Mouse (Mus musculus) T-cell, adult 2 months (primary cell): ENCODE data around the gene Slc25a28.

ENCODE experiments used
- DNase-seq: peaks from one replicate; pipeline ENCODE4 v3.0.0; 2022; ENCODE audit warnings: low spot score

Gene Slc25a28

DNA sequence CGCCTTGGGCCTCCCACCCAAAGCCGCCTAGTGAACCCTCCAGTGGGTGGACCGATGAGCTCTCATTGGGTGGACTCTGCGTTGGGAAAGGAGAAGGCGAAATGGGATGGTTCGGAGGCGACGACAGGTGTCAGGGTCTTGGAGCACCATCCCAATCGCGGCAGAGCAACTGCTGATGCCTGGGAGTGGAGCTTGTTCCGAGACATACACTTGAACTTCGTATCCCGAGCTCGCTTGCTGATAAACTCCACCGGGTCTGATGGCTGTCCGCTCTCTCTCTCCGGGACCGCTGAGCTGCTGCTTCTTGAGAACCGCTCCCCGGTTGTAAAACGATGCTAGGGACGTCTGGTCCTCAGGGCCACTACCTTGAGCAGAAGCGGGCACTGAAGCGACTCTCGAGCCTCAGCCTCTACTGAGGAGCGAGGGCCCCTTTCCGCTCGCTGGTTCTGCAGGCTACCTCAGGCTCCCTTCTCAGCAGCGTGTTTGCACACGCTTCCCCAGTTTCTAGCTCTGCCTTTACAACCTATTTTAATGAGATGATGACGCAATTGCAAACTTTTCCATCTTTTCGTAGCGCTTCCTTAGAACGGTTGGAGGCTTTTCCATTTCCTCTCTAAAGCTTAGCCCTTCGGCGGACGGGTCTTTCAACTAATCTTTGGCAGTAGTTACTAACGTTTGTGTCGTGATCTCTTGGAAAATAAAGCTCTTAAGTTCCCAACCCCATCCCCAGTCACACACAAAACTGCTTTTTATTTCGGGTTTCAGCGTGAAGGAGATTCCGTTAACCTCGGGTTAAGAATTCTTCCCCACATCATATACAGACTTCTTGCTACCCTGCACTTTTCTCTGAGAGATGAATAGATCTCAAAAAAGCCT is 1.1 kb upstream of the Slc25a28 start:
- peak; percentile 40 for DNase-seq

DNA sequence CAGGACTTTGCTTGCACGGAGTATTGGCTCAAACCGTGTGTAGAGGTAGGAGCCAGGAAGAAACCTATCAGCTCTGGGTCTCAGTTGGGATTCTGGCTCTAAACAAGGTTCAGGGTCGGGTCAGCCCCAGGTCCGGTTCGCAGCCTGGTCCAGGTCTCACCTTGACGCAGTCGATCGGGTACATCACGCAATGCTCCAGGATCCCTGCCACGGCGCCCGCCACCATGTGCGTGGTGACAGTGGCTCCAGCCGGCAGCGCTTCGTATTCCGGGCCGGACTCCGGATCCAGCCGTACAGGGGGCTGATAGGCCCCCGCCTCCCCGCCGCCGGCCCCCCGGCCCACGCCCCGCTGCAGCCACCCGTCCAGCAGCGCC is 378 bp downstream of the Slc25a28 start:
- no peak for DNase-seq

DNA sequence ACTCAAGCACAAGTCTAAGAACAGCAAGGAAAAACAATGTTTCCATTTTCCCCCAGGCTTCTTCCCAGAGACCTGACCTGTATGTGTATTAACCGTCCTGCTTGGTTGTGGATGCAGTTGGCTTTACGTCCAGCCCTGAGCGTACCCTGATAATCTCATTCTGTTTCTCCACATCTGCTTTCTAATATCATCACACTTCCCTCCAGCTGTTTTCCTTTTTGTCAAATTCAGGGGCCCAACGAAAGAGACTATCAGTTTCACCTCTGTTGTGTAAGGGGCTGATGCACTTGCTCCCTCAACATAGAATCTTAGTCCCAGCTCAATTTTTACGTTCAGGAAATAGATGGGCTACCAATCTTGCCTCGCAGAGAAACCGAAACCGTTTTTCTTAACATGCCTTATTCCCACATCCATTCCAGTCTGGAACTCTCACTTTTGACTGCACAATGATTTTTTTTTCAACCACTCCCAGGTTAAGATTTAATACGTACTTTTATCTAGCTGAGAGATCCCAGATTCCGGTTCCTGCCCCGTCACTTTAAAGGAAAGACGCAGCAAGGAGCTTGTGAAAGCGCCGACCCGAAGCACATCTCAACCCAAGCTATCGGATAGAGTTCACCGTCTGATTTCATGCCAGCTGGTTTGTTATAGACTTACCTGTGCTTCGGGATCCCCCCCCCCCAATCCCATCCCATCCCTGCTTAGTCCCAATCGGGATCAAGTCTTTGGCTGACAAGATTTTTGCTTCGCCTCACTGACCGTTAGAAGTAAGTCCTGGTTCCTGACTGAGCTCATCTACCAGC is 967 bp downstream of the Slc25a28 start:
- peak; percentile 17 for DNase-seq

DNA sequence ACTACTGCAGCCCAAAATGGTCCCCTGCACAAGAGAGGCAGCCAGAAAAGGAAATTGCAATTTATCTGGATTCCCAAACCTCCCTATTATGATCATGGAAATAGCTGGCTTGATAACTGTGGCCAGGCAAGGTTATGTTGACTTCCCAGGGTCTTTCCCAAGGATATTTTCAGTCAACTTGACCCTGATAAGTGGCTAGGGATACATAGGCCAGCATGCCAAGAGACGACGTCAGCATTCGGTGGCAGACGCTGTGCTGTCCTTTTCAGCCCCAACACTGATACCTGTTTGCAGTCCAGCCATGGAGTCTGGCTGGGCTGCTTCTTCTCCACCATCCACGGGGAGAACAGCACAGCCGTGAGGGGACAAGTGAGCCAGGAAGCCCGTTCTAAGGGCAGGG is 3.6 kb downstream of the Slc25a28 start:
- DNase-seq: no peak

DNA sequence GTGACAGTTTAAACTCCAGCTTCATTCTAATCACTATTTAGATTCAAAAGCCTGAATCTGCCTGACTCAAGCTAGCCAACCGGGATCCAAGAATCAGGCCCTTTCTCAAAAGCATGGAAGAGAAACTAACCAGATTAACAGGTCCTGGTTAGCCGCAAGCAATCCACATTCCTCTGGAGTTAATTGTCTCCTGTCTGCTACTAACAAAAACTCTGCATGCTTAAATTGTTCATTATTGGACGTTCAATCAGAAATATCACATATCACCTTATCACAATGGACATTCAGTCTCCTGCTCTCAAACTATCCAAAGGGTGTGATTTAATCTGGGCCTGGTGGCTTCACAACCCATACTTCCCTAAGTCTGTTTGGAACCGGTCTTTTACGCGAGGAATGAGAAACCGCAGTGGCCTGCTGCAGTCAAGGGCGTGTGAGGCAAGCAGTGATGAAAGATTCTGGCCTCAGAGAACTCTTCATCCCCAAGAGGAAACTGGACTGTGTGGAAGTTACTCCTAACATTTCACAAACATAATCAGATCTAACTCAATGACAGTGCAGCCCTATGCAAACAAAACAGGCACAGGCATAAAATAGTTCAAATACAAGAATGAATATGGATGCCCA is 5.4 kb downstream of the Slc25a28 start:
- no peak for DNase-seq

DNA sequence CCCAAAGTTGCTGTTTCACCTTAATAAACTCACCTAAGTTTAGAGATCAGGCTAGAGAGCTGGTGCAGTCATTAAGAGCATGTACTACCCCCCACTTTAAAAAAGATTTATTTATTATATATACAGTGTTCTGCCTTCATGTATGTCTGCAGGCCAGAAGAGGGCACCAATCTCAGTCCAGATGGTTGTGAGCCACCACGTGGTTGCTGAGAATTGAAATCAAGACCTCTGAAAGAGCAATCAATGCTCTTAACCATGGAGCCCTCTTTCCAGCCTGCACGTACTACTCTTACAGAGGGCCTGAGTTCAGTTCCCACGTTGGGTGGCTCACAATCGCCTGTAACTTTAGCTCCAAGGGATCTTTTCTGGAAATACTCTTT is 7.3 kb downstream of the Slc25a28 start:
- peak; percentile 39 for DNase-seq

DNA sequence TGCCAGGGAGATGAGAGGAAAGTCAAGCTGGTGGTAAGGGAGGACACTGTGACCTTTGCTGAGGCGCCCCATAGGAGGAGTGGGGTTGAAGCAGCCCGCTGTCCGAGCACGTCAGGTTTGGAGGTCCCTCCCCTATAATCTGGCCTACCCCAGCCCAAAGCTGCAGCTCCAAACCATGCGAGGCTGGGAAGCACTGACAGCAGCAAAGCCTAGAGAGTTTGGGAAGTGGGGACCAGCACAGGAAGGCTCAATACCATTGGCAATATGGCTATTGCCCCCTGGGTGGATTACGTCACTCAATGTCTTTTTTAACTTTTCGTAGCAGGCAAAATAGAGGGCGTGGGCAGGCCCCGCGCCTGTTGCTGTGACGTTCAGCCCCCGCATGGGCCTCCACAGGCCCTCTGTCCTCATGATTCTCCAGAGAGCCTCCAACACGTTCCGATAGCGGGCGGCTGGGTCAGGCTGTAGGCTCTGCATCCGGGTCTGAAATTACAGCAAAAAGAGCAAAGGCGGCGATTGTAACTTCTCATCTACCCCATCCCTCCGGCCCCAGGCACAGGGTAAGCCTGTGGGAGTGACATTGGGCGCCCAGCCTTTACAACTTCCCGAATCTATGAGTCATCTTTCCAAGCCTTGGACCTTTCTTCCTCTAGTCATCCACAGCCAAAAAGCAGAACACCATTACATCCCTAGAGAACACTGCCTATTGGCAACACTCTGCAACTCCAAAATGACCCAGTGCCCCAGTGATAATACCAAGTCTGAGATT is 7.8 kb downstream of the Slc25a28 start:
- no peak for DNase-seq

DNA sequence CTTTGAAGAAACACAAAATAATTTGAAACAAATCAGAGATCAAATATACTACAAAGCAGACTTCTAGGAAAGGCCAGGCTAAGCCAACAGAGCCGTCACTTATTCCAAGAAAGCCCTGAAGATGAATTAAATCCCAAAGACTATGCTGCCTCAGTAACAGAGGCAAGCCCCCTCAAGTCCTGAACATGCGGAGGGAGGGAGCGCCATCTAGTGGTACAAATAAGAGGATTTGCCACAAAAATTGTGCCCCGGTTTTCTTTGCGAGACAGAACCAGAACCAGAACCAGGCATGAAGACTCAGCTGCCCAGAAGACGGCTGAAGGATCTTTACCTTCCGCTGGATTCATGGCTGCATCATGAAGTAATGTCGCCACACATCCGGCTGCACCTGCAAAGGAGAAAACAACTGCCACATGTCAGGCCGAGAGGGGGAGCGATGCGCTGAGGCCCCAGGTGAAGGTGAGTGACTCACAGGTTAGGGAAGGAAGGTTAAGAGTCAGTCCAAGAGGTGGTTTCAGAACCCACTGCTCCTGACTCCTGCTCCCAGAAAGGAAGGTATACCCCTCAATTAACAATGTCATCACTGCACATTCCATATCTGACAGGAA is 9.1 kb downstream of the Slc25a28 start:
- DNase-seq: peak; percentile 43

DNA sequence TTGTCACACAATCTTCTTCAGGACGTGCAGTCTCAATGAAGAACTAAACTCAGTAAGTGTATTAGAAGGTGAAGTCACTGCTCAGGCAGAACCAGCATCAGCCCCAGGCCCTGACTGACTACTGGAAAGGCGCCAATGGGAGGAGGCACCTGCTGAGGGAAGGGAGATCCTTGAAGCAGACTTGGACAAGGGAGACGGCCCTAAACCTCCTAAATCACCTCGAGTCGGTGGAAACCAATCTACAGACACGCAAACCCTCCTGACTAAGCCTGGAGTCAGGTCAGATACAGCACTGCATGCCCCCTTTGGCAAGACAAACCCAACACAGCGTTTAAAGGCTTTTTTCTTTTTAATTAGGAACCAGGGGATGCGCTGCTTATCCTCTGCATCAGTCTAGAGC is 11.2 kb downstream of the Slc25a28 start:
- DNase-seq: no peak

DNA sequence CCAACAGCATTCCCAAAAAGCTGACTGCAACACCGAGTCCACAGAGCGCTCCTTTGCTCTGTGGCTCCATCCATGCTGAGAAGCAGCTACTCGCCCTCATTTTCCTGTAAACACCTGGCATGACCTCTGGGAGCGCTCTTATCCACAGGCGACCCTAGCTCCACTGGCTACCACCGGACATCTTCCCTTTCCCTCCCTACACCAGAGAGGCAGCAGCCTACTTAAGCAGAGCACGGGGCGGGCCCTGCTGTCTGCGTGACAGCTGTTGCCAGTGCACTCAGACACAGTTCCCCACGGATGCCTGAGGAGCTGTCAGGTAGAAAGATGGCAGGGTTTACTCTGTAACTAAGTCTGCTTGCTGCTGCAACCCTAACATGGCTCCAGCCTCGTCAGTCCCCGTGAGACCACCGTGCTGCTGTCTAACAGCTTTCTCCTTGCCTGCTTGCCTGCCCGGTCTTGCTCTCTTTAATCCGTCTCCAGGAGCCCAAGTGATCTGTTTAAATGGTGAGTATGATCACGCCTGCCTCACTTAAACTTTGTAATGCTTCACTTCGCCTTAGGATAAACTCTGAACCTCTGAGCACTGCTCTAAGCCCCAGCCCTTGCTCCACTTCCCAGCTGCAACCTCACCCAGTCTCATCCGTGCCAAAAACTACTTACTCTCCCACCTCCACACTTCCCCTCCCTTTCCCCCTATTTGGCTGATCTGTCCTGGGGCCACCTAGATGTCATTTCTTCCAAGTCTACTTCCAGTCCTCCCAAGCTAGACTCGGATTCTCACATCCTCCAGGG is 12.3 kb downstream of the Slc25a28 start:
- DNase-seq: no peak

DNA sequence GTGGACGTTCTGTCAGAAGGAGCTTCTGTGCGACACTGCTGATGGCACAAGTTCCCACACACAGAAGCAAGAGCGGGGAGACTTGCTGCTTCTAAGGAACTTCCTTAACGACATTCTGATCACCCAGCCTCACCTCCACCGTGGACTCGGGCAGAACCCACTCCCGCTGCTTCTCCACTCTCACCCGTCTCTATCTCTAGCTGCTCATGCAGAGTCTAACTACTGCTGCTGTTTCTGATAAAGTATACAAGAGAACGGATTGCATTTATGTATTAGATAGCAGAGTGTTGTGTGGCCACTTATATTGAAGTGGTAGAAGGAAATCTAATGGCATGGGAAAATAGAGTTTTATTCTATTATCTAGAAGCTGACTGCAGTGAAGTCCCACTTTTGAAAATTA is 13.9 kb downstream of the Slc25a28 start:
- DNase-seq: no peak

DNA sequence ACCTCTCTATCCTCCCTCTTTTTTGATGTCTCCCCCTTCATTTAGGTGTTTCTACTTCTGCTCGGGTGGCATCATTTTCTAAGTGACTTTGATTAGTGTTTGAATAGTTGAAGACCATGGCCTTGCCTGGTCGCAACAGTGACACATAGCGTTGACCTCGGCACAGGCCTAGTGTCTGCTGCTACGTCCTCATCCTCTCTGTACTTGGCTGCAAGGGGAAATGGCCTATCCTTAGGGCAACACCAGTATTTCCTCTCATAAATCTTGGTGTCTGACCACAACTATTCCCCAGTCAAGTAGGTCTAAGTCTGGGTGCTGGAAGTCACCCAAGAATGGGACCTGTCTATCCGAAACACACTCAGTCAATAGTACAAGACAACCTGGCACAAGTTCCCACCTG is 15.0 kb downstream of the Slc25a28 start:
- no peak for DNase-seq

DNA sequence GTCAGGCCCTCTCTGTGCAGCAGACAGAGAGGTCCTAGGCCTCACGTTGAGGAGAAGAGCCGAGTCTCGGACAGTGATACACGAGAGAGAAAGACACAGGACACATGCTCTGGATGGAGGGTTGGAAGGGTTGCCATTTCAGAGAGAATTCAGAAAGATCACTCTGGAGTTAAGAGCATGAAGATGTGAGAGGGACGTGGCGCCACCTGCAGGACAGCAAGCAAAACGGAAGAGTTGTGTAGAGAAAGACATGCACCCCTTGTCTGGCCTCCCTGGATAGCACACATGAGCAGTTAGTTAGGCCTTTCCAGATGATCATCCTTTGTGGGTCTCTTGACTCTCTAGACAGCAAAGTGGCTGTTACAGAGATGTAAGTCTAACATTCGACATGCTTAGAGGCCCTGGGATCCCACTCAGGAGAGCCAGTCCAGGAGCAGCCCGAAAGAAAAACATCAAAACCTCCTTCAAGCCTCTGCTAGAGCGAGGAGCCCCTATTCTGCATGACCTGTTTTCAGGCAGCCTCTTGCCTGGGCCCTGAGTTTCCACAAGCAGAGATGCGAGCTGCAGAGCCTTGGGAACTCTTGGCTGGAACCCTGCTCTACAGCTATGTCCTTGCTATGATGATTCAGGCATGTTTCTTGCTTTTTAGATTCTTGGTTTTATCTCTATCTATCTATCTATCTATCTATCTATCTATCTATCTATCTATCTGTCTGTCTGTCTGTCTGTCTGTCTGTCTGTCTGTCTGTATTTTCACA is 18.8 kb downstream of the Slc25a28 start:
- DNase-seq: peak; percentile 34

DNA sequence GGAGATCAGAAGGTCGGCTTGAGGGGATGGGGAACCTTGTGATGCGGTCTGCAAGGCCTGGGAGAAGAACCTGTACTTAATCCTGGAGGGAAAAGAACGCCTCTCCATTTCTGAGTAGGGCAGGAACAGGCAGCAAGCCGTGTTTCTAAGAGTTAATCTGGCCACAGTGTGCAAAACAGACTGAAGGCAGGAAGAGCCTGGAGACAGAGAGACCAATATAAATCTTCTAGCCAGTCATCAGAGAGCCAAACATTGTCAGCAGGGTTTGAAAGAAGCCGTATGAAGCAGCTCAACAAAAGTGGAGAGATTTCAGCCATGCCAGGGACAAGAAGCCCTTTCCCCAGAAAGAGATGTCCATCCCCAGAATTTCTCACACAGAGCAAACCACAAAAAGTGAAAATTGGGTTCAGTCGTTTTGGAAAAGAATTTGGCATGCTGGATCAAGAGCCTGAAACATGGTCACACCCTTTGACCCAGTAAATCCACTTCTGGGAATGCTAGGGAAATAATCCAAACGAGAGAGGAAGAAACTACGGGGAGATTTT is 23.4 kb downstream of the Slc25a28 start:
- no peak for DNase-seq

DNA sequence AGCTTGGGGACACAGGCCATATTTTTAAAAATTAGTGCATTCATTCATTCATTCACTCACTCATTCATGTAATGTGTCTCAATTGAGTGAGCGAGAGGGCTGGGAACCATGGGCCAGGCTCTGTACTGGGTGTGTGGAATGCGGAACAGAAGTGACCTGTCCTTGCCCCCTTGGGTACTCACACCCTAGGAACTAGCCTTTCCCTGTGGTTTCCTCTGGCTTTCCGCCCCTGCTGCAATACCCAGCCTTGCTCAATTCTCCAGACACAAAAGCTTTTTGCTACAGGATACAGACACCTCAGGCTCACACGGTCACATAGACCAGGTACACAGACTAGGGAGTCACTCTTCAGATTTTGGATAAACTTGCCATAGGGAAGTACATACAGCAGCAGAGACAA is 26.3 kb downstream of the Slc25a28 start:
- no peak for DNase-seq

DNA sequence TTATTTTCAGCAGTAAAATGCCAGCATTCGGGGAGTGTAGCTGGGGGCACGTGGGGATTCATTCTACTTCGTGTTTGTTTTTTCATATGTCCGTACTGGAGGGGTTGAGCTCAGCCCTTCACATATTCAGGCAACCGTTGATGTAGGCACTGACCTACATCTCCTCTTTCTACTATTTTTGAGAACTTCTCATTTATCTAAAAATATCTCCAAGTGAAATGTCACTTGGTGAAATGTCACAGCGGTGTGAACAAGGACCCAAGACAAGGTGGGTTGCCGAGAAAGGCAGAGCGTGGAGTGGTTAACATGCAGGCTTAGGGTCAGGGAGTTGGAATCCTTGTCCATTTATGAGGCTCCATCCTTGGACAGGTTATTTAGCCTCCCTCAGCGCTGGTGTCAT is 27.4 kb downstream of the Slc25a28 start:
- no peak for DNase-seq

DNA sequence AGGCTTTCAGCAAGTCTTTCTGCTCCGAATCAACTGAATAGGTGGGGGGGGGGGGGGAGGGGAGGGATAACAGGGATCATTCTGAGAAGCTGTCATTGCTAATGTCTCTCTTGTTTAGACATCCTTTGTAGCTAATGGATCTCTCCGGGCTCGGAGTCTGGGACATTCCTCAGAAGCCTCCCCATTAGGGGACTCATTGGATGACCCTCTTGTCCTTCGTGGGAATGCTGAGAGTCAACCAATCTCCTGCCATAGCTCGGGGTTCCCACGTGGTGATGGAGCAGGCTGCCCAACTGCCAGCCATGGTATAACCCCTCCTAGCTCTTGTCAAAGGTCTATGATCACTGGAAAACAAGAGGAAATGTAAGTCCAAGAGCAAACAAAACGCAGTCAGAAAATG is 27.8 kb downstream of the Slc25a28 start:
- no peak for DNase-seq

DNA sequence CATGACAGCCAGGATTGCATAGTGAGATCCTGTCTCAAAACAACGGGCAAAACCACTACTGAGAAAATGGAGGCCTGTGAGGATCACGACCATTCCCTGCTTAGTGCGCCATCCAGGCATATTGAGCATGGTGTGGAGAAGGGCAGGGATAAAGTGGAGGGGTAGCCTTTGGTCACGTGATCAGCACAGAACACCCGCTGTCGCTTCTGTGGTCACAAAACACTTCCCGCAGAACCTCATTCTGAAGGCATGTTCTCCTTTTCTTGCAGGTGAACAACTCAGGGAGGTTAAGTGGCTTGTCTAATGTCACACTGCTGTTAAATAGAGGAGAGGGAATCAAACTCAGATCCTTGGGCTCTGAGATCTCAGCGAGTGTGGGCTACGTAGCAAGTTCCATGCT is 29.2 kb downstream of the Slc25a28 start:
- no peak for DNase-seq

DNA sequence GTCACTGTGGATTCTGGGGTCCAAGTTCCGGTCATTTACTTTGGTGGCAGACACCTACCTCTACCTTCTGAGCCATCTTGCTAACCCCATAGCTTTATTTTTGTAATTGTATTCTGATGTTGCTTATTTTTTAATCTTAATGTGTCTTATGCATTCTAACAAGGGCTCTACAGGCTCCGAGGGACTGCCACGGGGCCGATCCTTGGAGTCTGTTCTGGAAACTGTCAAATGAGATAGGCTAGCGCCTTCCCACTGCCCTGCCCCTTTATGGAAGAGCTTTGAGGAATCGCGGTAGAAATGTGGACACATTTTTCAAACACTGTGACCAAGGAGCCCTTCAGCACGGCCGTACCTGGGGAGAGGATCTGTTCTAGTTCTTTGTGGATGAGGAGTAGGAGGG is 31.8 kb downstream of the Slc25a28 start:
- DNase-seq: no peak

DNA sequence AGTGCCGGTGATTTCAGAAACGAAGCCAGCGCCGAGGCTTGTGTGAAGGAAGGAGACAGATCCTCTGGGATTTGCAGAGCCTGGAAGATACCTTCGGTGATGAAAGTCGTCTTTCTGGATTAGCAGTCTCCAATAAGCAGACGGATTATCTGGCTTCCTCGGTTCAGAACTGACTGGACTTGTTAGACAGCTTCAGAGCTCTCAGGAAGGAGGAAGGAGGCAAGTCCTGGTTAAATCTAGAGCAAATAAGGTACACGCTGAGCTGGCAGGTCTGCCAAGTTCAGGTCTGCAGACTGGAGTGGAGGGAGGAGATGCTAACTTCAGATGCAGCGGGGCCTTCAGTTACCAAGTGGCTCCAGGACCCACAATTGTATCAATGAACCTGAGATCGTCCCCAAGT is 32.8 kb downstream of the Slc25a28 start:
- DNase-seq: no peak
